Mouse (Mus musculus): ENCODE data around the gene Fam131b. TPM values are rescaled to one million over a fixed set of nuclear protein-coding genes. Genes with fewer than 3 reads are reported as not detected.
A peak's percentile ranks its signal among the peaks of the same experiment; 100 is the strongest.

The Fam131b gene
- total RNA-seq, 2 experiments from 2014 or later: 0.33 to 0.45 TPM

DNA sequence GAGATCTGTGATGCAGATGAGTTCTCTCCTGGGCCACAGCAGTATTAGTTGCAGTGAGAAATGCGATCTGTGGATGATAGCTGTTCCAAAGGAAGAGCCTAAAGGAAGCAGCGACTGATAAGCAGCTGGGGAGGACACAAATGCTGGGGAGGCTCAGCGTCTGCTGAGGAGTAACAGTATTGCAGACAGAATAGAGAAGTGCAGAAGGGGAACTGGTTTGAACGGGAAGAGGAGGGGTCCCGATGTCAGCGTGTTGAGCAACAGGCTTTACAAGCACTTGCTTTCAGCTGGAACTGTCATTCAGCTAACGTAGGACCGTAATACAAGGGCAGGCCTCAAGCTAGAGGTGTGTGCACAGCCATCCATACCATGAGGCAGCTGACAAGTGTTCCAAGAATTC lies 28.7 kb upstream of the Fam131b start:
- TF ChIP-seq CTCF (IDR thresholded peaks at IDR 0.05): no peak
- no peak for DNase-seq
- intact Hi-C loops (cut with DNase I): no loop called here
- Histone ChIP-seq H3K27ac (peak overlapping the region; percentile 97), H3K4me3 (peak overlapping the region; percentile 90)

DNA sequence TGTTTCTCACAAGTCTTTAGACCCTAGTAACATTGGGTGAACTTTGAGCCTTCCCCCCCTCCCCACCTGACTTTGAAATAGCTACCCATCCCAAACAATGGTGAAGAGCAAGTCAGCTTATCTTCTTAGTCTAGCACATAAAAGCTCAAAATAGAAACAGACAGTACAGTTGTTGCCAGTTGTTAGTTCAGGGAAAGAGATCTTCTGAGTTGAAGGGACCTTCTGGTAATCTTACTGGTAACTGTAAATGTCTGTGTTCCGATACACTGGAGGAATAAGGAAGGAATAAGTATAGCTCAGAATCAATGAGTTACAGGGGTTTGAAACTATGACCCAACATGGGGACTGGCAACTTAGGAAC lies 28.0 kb upstream of the Fam131b start:
- intact Hi-C loops (cut with DNase I): no loop called here
- Histone ChIP-seq H3K4me3 (peak overlapping the region; percentile 90), H3K27ac (peak overlapping the region; percentile 97)
- no peak for DNase-seq
- TF ChIP-seq CTCF (IDR thresholded peaks at IDR 0.05): no peak

DNA sequence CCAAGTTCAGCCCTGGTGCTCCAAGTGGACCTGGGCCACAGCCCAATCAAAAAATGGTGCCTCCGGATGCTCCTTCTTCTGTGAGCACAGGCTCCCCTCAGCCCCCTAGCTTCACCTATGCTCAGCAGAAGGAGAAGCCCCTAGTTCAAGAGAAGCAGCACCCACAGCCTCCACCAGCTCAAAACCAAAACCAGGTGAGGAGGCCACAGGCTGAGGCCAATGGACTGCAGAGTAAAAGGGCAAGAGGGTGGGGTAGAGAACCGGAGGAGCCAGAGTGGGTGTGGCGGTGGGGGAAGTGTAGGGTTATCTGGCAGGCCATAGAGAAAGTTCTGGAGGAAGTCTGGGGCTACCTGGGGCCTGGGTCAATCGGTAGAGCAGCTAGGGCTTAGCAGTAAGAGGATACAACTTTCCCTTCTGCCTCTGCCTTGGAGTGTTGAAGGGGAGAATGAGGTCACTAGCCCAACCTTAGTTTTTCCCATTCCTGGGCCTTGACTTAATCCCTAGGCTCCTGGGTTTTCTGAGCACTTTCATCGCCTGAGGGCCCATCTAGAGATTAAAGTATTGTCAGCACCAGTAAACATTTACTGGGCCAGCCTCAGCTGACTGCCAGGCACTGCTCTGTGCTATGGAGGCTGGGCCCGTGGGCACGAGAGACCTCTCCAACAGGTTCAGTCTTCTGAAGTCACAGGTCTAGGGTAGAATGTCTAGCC lies 27.5 kb upstream of the Fam131b start:
- no peak for TF ChIP-seq CTCF (IDR thresholded peaks at IDR 0.05)
- peak overlapping the region; percentile 97 for H3K27ac ChIP-seq
- intact Hi-C loops (cut with DNase I): loop anchor here (2.0 kb wide), 1 partner anchor 21 kb away; the partner anchor contains the start of gene Epha1
- DNase-seq: no peak
- peak overlapping the region; percentile 90 for H3K4me3 ChIP-seq

DNA sequence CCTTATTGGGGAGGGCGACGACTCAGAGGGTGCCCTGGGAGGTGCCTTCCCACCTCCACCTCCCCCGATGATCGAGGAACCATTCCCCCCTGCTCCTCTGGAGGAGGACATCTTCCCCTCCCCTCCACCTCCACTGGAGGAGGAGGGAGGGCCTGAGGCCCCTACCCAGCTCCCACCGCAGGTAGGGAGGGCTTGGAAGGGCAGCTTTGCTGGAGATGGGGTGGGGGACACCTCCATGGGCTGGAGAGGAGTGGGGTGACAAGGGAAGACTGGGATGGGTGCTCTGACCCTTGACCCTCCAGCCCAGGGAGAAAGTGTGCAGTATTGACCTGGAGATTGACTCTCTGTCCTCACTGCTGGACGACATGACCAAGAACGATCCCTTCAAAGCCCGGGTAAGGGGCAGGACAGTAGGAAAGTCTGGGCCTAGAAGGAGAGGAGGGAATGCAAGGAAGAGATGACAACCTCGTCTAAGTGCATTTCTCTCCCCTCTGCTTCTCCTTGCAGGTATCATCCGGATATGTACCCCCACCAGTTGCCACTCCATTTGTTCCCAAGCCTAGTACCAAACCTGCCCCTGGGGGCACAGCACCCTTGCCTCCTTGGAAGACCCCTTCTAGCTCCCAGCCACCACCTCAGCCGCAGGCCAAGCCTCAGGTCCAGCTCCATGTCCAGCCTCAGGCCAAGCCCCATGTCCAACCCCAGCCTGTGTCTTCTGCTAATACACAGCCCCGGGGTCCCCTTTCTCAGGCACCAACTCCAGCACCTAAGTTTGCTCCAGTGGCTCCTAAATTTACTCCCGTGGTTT lies 26.7 kb upstream of the Fam131b start:
- DNase-seq: no peak
- intact Hi-C loops (cut with DNase I): loop anchor here (1.0 to 2.0 kb wide), 2 partner anchors 22 to 29 kb away; partner anchors contain the start of gene Epha1
- peak overlapping the region; percentile 90 for H3K4me3 ChIP-seq
- peak overlapping the region; percentile 97 for H3K27ac ChIP-seq
- no peak for TF ChIP-seq CTCF (IDR thresholded peaks at IDR 0.05)

DNA sequence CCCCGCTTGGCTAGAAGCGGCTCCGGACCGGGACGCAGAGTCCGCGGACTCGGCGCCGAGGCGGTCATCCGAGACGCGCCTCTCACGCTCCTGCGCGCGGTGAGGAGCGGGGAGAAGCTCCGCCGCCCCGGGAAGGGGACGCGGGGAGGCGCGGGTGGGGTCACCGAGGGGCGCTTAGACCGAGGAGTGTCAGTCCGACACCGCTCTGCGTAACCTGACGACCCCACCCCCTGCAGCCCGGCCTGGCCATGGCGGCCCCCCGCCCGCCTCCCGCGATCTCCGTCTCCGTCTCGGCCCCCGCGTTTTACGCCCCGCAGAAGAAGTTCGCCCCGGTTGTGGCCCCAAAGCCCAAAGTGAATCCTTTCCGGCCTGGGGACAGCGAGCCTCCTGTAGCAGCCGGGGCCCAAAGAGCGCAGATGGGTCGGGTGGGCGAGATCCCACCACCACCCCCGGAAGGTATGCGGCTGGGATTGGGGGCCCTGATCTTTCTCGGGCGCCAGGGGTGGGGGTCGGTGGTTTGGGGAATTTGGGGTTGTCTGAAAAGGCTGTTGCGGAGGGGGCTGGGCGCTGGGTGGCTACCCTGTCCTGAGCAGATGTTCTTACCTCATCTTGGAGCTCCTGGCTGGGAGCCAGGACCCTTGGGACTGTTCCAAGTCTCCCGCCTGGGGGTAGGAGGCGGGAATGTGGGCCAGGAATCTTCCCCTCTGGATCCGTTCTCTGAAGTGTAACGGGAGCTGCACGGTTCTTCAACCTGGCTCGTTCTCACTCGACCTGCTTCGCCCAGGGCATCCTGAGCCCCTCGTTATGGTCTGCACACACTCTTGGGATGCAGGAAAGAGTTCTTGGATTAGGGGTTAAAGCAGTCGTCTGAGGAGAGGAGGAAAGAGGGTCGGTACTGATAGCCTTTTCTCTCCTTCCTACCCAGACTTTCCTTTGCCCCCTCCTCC lies 25.9 kb upstream of the Fam131b start:
- TF ChIP-seq CTCF (IDR thresholded peaks at IDR 0.05): no peak
- H3K4me3 ChIP-seq: peak overlapping the region; percentile 90
- peak; percentile 88 for DNase-seq
- intact Hi-C loops (cut with DNase I): loop anchor here (1.0 to 2.0 kb wide), 2 partner anchors 23 to 30 kb away; partner anchors contain the start of gene Epha1
- H3K27ac ChIP-seq: peak overlapping the region; percentile 97

DNA sequence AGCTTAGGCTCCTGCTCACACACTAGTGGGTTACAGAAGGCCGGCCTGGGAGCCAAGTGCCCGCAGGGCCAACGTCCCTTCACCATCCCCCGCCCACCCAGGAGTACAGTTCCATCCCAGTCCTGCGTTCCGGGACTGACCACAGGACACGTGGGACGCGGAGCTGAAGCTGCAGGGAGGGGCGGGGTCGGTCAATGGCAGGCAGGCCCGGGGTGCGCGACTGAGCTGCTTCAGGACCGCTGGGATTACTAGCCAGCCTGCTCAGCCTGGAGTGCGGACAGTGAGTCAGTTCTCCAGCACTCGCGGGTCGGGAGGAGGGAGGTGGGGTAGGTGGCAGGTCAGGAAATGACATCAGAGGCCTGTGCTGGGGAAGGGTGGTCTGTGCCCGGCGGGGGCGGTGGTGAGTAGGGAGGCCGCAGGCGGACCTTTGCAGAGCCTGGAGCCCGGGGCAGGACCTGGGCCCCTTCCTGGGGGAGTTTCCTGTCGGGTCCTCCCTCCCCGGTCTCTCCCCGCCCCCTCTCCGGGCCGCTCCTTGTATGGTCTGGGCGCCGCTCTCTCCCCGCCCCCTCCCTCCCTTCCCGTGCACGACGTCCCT lies 25.1 kb upstream of the Fam131b start, which contains the start of gene Zyx:
Gene Zyx, plus strand, starts transcription at position 205 of the 595 bp plus-strand sequence.
- peak within 1 kb of the TSS; percentile 90 for H3K4me3 ChIP-seq
- peak within 1 kb of the TSS; percentile 97 for H3K27ac ChIP-seq
- intact Hi-C loops (cut with DNase I): loop anchor here (1.0 to 2.0 kb wide), 3 partner anchors 23 to 233 kb away; partner anchors contain the start of gene Epha1
- peak; percentile 44 for TF ChIP-seq CTCF (IDR thresholded peaks at IDR 0.05)
- peak; percentile 96 for DNase-seq

DNA sequence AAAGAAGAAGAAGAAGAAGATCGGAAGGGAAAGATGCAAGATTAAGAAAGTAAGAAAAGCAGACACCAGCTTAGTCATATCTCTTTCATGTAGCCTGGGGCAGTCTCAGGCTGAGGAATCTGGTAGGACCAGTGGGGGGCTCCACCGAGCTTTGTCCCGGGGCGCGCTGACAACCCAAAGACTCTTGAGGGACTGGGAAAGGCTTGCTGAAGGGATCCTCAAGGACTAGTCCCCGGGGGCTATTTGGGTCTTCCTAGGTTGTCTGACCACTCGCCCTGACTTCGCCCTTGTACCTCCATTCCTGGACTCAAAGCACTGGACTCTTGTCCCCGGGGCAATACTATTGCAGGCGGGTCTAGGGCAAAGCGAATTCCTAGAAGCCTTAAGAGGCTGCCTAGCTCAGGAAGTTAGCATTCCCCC lies 24.6 kb upstream of the Fam131b start:
- DNase-seq: peak; percentile 86
- H3K4me3 ChIP-seq: peak overlapping the region; percentile 90
- peak overlapping the region; percentile 97 for H3K27ac ChIP-seq
- peak; percentile 83 for TF ChIP-seq CTCF (IDR thresholded peaks at IDR 0.05)
- intact Hi-C loops (cut with DNase I): loop anchor here (2.0 kb wide), 1 partner anchor 234 kb away; no protein-coding TSS in a partner anchor

DNA sequence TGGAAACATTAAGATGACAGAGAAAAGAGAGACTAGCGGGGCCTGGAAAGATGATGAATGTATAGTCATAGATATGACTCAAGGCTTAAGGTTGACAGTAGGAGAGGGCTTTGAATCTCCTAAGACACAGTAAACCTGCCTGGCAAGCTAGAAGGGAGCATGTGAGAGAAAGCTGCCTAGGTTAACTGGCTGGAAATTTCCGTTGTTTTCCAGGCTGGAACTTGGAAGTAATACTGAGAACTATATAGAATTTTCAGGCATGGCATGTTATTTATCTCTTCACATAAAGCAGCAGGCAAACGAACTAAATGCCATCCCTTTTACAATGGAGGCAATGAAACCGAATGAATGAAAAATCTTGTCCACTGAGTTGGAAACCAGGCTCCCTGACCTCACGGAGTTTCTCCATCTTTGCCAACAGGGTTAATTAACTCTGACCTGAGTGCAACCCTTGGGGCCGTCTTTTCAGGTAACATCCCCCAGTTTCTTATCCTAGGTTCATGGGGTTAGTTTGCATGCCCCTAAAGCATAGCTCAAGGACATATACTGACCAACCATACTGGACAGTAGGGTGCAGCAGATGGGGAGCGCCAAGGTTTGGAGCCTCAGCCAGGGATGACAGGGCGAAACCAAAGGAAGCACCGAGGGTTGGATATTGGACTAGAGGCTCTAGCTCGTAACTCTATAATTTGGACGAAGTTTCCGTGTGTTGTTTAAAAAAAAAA lies 24.0 kb upstream of the Fam131b start:
- Histone ChIP-seq H3K27ac (peak overlapping the region; percentile 97), H3K4me3 (peak overlapping the region; percentile 90)
- intact Hi-C loops (cut with DNase I): loop anchor here (2.0 kb wide), 1 partner anchor 234 kb away; no protein-coding TSS in a partner anchor
- TF ChIP-seq CTCF (IDR thresholded peaks at IDR 0.05): no peak
- no peak for DNase-seq

DNA sequence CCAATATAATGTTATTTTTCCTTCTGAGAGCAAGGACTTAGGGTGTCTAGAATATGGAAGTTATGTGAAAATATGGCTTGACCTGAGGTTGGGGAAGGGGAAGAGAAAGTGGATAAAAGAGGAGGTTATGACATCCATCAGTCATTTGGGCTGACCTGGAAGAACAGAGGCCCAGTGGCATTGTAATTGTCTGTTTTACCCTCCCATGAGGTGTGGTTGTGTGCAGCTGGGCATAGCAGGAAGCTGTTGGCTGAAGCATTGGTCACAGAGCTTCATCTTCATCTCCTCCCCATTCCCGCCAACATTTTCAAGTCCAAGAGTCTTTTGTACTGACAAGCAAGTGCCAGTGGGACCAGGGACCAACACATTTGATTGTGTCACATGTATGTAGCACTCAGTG lies 19.8 kb upstream of the Fam131b start:
- no peak for TF ChIP-seq CTCF (IDR thresholded peaks at IDR 0.05)
- intact Hi-C loops (cut with DNase I): no loop called here
- Histone ChIP-seq H3K27ac (no peak overlapping the region), H3K4me3 (no peak overlapping the region)
- no peak for DNase-seq

DNA sequence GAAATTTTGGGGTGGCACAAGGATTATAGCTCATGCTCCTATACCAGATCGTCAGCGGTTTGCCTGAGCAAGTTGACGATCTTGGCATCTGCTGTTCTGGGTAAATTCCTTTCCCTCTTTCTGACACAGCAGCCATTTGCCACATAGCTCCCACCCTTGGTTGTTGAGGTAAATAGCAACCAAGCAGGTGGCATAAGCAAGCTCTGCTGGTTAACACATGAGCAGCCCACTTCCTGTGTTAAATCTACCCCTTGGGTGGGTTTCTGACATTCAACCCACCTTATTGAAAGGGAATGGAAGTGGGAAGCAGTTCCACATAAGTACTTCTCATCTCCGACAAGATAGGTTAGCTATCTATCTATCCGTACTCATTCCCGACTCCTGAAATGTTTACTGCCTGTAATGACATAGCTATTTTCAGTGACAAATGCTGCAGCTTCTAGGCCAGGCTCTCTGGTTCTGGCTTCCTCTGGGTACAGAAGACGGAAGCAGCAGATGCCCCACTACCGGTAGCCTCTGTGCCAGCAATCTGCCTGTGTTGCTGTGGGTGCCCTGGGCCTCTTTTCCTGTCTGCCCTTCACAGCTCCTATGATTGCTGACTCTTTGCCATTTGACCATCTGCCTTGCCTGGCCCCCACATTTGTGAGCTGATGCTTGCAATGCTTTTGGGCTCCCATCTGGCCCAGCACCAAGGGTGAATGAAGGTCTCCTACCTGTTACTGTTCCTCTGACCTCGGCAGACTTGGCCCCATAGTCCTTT lies 19.1 kb upstream of the Fam131b start:
- intact Hi-C loops (cut with DNase I): no loop called here
- DNase-seq: no peak
- TF ChIP-seq CTCF (IDR thresholded peaks at IDR 0.05): no peak
- H3K27ac ChIP-seq: no peak overlapping the region
- H3K4me3 ChIP-seq: no peak overlapping the region

Measured in gastrocnemius, adult 2 months (tissue).